Mouse (Mus musculus) embryonic facial prominence, embryonic 11.5 days (tissue): ENCODE measurements around the gene Gxylt1. TPM values are rescaled to one million over a fixed set of nuclear protein-coding genes. Genes with fewer than 3 reads are reported as not detected.
"Not testable (repeated sequence)": the region's sequence is repeated elsewhere in the genome, so short reads cannot be mapped to it uniquely, and the experiment has no call there.

Source experiments
- ATAC-seq: fragments of 200-750 bp; cut with Nextera tagmentation; replicated peaks from 2 replicates; pipeline ENCODE4 v1.8.0; 2017; ENCODE audit warnings: low read depth; ENCODE audit not compliant: insufficient number of reproducible peaks, low FRiP score, low TSS enrichment
- DNase-seq: peaks from one replicate; pipeline ENCODE4 v3.0.0-alpha.2; 2015; ENCODE audit warnings: low spot score
- H3K27ac ChIP-seq: fragments of 300-500 bp; sonication (generic); replicated peaks from 2 replicates; pipeline ENCODE4 v1.5.1; 2014; ENCODE audit warnings: mild to moderate bottlenecking, low read depth, low read length, control low read depth
- H3K27me3 ChIP-seq: fragments of 300-500 bp; sonication (generic); 2 replicates; pipeline ENCODE4 v1.6.1; 2014; ENCODE audit warnings: mild to moderate bottlenecking, low read length, moderate library complexity, mixed read lengths; ENCODE audit not compliant: control insufficient read depth, insufficient read depth
- H3K36me3 ChIP-seq: fragments of 300-500 bp; sonication (generic); replicated peaks from 2 replicates; pipeline ENCODE4 v1.6.1; 2014; ENCODE audit warnings: low read depth, mild to moderate bottlenecking, low read length, moderate library complexity, mixed read lengths; ENCODE audit not compliant: control insufficient read depth, insufficient read depth
- H3K4me1 ChIP-seq: fragments of 300-500 bp; sonication (generic); 2 replicates; pipeline ENCODE4 v1.6.1; 2014; ENCODE audit warnings: low read length, mixed read lengths; ENCODE audit not compliant: control insufficient read depth, insufficient read depth
- H3K4me2 ChIP-seq: fragments of 300-500 bp; sonication (generic); 2 replicates; pipeline ENCODE4 v1.6.1; 2014; ENCODE audit warnings: low read depth, mild to moderate bottlenecking, control low read depth, low read length, moderate library complexity
- H3K4me3 ChIP-seq: fragments of 300-500 bp; sonication (generic); 2 replicates; pipeline ENCODE4 v1.5.1; 2014; ENCODE audit warnings: low read depth, low read length, control low read depth
- H3K9ac ChIP-seq: fragments of 300-500 bp; sonication (generic); replicated peaks from 2 replicates; pipeline ENCODE4 v1.6.1; 2014; ENCODE audit warnings: mild to moderate bottlenecking, control low read depth, low read length
- H3K9me3 ChIP-seq: fragments of 300-500 bp; sonication (generic); replicated peaks from 2 replicates; pipeline ENCODE4 v1.6.1; 2016; ENCODE audit warnings: mild to moderate bottlenecking, low read length, inconsistent platforms, mixed read lengths; ENCODE audit not compliant: control insufficient read depth
- WGBS: fragments of 180-500 bp; shearing (Covaris S2); extraction: QIAGEN DNeasy Blood & Tissue Kit; methylation state at CpG from one replicate; pipeline ENCODE4 v1.1.7; 2014; 5-methylcytosine and 5-hydroxymethylcytosine counted together
- polyA plus RNA-seq: library from polyadenylated mRNA; unstranded; fragments of >200 nt; fragmentation: Nextera tagmentation; extraction: Ambion mirVana; gene quantifications from 2 replicates; pipeline ENCODE4 v1.2.1, GENCODE M21; 2014

Gene Gxylt1
- polyA plus RNA-seq, 1 experiment from 2014 or later, result 22.3 TPM

DNA sequence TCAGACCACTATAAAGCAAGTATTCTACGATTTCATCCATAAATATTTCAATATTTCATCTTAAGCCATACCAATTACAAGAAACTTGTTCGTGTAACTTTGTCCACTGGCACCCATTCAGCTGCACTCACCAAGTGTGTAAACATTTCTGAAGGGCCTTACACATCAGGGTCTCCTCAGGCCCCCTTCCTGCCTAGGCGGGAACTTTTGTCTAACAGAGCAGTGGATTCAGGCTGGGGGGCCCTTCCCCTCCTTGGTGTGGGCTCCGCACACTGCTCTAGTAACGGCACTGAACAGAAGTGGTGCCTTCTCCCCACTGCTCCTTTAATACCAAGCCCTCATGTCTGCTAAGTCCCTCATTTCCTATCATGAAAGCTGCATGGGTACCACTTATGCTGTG lies 12.7 kb downstream of the Gxylt1 start:
- H3K9ac ChIP-seq, result no peak overlapping the region
- no peak overlapping the region for H3K4me2 ChIP-seq
- ATAC-seq (no peak), DNase-seq (no peak)
- no peak overlapping the region for H3K4me3 ChIP-seq
- H3K36me3 ChIP-seq, result no peaks in the 10 kb centered on the region
- H3K27ac ChIP-seq, result no peak overlapping the region
- no peaks in the 10 kb centered on the region for H3K9me3 ChIP-seq
- 90% methylated on average over 5 of the region's 5 CpGs for whole genome bisulfite sequencing
- H3K4me1 ChIP-seq, result no peaks in the 10 kb centered on the region
- no peaks in the 10 kb centered on the region for H3K27me3 ChIP-seq

DNA sequence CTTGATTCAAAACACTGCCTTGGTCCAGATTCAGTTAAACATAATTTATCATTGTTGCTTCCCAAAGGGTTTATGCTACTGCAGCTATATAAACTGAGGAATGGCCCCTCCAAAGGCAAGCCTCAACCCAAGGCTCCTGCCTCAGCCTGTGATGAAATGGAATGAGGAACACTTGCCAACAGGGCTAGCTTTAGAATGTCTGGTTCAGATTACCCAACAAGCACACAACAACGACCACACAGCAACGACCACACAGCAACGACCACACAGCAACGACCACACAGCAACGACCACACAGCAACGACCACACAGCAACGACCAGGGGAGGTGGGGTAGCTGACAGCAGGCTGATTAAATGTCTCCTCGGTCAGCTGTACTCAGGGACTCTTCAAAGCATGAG lies 15.0 kb downstream of the Gxylt1 start:
- Histone ChIP-seq H3K36me3 (no peaks in the 10 kb centered on the region), H3K27me3 (no peaks in the 10 kb centered on the region), H3K9ac (no peak overlapping the region), H3K4me2 (no peak overlapping the region), H3K9me3 (no peaks in the 10 kb centered on the region), H3K4me1 (no peaks in the 10 kb centered on the region), H3K4me3 (no peak overlapping the region), H3K27ac (no peak overlapping the region)
- WGBS, result 83% methylated on average over 8 of the region's 8 CpGs
- DNase-seq (no peak), ATAC-seq (no peak)

DNA sequence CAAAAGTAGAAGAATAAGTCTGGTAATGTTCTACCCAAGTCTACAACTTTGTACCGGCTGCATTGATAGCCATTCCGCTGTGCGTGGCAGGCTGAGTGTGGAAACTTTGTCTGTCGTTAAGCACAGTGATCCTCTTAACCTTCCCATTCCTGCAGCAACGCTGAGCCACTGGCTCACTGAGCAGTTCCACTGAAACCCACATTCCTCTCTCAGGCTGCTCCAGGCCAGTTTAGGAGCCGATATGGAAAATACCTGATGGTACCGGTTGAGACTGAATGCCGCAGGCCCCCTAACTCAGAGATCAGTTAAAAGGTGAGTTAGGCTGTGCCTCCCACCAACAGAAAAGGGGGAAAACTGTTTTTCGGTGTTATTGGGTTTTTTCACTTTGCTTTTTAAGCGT lies 19.7 kb downstream of the Gxylt1 start:
- Histone ChIP-seq H3K9ac (no peak overlapping the region), H3K9me3 (no peaks in the 10 kb centered on the region), H3K27ac (no peak overlapping the region), H3K27me3 (no peaks in the 10 kb centered on the region), H3K36me3 (no peaks in the 10 kb centered on the region), H3K4me2 (no peak overlapping the region), H3K4me3 (no peak overlapping the region), H3K4me1 (no peaks in the 10 kb centered on the region)
- DNase-seq (peak; percentile 57), ATAC-seq (no peak)
- 28% methylated on average over 10 of the region's 10 CpGs for WGBS

DNA sequence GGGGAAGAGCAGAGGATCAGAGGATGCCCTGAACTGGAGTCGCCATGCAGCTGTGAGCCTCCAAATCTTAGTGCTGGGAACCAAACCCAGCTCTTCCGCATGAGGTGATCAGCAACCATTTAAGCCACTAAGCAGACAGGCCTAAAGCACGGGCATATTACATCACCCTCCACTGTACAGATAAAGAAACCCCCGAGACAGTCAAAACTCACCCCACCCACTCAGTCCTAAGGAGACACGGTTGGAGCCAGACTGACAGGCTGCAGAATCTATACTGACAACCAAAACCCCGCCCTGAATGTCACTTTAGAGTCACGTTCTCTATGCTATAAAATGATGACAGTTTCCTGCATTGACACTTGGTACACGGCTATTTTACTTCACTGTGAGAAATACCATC lies 21.8 kb downstream of the Gxylt1 start:
- WGBS, result 79% methylated on average over 8 of the region's 8 CpGs
- Histone ChIP-seq H3K9me3 (no peaks in the 10 kb centered on the region), H3K27me3 (no peaks in the 10 kb centered on the region), H3K4me1 (no peaks in the 10 kb centered on the region), H3K4me3 (no peak overlapping the region), H3K9ac (no peak overlapping the region), H3K27ac (no peak overlapping the region), H3K36me3 (no peaks in the 10 kb centered on the region), H3K4me2 (no peak overlapping the region)
- ATAC-seq (no peak), DNase-seq (no peak)

DNA sequence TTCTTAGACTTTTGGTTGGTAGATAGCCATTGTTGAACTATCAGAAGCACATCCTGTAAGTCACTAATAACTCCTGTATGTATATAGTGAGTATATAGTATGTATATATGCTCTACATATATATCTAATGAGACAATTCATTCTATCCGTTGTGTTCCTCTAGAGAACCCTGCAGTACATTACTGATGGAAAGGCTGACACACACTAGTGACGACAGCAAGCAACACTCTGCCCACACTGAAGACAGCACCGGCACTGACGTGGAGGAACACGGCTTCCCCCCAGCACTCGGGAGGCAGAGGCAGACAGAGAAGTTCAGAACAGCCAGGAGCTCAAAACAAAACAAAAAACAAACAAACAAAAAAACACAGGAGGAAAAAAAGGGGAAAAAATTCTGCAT lies 22.6 kb downstream of the Gxylt1 start:
- DNase-seq, result no peak
- H3K4me2 ChIP-seq, result no peak overlapping the region
- H3K4me3 ChIP-seq, result no peak overlapping the region
- H3K36me3 ChIP-seq, result no peaks in the 10 kb centered on the region
- 77% methylated on average over 6 of the region's 6 CpGs for WGBS
- H3K9me3 ChIP-seq, result no peaks in the 10 kb centered on the region
- H3K4me1 ChIP-seq, result no peaks in the 10 kb centered on the region
- H3K27me3 ChIP-seq, result no peaks in the 10 kb centered on the region
- no peak overlapping the region for H3K27ac ChIP-seq
- ATAC-seq, result no peak
- H3K9ac ChIP-seq, result no peak overlapping the region

DNA sequence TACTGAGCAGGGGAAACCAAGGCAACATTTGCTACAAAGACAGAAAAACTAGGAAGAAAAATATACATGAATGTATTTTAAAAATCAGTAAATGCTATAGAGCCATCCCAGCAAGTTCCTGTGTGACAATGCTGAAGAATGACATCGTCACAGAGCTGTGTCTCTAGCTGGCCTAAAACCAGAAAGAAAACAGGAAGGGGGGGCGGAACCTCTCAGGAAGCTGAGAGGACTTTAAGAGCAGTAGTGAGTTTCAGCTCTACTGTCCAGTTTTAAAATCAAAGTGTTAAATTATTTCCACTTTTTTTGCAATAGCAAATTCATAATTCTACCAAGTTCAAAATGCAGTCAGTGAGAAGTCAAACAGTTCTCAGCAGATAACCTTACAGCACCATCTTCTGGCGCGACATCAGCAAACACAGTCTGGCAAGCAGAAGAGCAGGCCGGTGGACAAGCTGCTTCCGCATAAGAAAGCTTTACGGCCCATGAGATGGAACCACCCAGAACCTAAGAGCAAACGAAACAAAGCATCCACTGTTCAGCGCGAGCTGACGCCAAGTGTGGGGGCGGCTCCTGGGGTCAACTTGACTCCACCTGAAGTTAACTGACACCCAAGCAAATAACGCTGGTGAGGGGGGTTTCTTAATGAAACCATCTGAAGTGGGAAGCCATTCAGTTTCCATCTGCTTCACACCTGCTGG lies 23.3 kb downstream of the Gxylt1 start:
- no peaks in the 10 kb centered on the region for H3K9me3 ChIP-seq
- no peaks in the 10 kb centered on the region for H3K27me3 ChIP-seq
- 44% methylated on average over 13 of the region's 13 CpGs for WGBS
- ATAC-seq (no peak), DNase-seq (peak; percentile 44)
- no peak overlapping the region for H3K4me3 ChIP-seq
- no peaks in the 10 kb centered on the region for H3K4me1 ChIP-seq
- H3K4me2 ChIP-seq, result no peak overlapping the region
- no peak overlapping the region for H3K9ac ChIP-seq
- H3K27ac ChIP-seq, result no peak overlapping the region
- no peaks in the 10 kb centered on the region for H3K36me3 ChIP-seq

DNA sequence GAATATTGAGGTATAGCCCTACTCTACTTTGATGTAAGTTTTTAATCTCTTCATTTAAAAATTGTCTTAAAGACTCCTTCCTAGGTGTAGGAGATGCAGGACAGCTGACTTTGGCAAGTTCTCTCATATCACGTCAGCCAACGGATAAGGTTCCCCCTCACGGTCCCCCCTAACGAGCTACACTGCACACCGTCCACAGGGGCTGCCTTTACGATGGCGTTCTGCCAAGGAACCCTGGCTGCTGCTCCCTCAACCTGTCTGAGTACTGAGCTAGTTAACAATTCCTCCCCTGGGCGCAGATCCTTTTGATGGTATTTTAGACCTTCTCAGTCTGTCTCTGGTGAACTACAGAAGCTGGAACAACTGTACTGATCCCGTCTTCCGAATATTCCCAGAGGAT lies 31.8 kb downstream of the Gxylt1 start:
- H3K9me3 ChIP-seq, result no peaks in the 10 kb centered on the region
- no peak overlapping the region for H3K4me3 ChIP-seq
- DNase-seq, result no peak
- H3K36me3 ChIP-seq, result no peaks in the 10 kb centered on the region; the same call in 1 of the 2 replicates
- no peaks in the 10 kb centered on the region for H3K27me3 ChIP-seq
- no peak for ATAC-seq
- 89% methylated on average over 10 of the region's 10 CpGs for WGBS
- no peak overlapping the region for H3K4me2 ChIP-seq
- no peak overlapping the region for H3K27ac ChIP-seq
- no peak overlapping the region for H3K9ac ChIP-seq
- no peaks in the 10 kb centered on the region for H3K4me1 ChIP-seq

DNA sequence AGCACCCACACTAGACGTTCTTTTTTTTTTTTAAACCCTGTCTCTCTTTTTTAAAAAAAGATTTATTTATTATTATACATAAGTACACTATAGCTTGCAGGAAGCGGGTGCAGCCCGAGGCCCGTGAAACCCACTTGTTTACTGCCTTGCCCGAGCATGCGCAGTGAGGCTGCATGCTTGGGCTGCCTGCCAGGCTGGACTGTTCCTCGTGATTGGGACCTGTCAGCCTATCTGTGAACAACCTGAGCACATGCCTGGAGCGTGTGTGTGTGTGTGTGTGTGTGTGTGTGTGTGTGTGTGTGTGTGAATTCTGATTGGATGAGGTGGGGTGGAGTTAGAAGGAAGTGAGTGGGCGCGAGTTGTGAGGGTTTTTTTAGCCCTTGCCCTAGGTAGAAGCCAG lies 38.5 kb downstream of the Gxylt1 start:
- 96% methylated on average over 10 of the region's 10 CpGs for WGBS
- ATAC-seq, result not testable (repeated sequence)

More for the DNA sequence above, 38.5 kb downstream of the Gxylt1 start:
- H3K27ac ChIP-seq, H3K4me1 ChIP-seq, H3K9me3 ChIP-seq, H3K4me2 ChIP-seq, H3K4me3 ChIP-seq, H3K27me3 ChIP-seq, H3K36me3 ChIP-seq, DNase-seq, H3K9ac ChIP-seq: not testable (repeated sequence)
